Mouse (Mus musculus) embryo, embryonic 10 days (tissue): Measurements from ENCODE around the gene Itgb6.

Source experiments
- DNase-seq: peaks from one replicate; pipeline ENCODE4 v3.0.0-alpha.2; 2015; ENCODE audit warnings: low spot score

The Itgb6 gene

DNA sequence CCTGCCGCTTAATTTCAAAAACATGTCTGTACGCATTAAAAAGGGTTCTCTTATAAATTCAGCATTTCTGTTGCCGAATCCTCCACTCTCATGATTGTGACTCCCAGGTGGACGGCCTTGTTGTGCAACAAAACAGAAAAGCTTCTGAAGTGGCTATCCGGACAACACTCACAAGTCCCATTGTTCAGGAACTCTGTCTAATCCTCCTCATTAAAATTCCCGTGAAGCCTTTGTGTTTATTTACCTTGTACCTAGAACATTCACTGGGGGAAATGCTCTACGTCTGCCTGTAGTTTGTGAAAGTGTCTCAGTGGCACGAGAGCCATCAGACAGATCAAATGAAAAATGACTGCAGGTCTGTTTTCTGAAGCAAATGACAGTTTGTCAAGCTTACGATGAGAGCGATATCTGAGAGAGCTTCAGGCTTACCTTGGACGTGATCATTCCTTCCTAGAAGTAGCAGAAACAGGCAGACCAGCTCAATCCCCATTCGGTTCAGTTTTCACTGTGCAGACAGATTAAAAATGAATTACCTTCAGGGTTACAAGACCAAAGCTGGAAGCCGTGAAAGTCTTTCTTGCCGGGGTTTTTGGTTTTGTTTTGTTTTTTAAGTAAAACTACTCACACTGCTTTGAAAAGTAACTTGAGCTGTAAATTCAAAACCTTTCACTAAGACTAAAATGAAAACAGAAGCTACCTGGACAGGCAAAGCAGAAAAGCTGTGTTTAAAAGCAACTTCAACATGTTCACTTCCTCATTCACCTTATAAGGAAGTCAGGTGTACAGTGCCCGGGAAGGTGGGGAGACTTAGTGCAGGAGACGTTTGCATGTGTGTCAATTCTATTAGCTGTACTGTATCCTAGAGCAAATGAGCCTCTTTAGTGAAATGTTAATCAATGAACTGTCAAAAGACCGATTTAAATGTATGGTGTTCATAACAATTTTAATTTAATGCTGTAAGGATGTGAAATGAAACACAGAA, 49.2 kb downstream of the Itgb6 start:
- no peak for DNase-seq

DNA sequence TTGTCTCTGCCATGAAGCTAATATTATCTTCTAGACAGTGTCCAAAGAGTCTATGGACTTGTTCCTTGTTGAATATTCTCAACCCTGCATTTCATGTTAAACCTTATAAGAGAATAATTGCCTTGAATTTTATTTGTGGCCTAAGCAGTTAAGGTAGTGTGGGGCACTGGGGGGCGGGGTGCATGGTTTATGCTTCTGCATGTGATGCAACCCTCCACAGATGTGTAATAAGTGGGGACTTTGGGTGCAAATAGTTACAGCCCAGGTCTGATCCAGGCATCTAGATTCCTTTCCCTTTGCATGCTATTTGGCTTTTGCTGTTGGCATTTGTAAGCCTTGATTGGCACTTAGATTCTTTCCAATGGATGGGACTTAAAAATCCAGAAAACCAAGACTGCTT, 51.2 kb downstream of the Itgb6 start:
- DNase-seq = no peak

GRCm38 (mm10) chr2:60663071-60663470, 59.4 kb downstream of the Itgb6 start:
- DNase-seq = no peak

- DNase-seq = no peak
These were observed 62.5 kb downstream of the Itgb6 start for GRCm38 (mm10) chr2:60659993-60660392.

- DNase-seq = no peak
These were observed 63.5 kb downstream of the Itgb6 start for GRCm38 (mm10) chr2:60658992-60659391.

DNA sequence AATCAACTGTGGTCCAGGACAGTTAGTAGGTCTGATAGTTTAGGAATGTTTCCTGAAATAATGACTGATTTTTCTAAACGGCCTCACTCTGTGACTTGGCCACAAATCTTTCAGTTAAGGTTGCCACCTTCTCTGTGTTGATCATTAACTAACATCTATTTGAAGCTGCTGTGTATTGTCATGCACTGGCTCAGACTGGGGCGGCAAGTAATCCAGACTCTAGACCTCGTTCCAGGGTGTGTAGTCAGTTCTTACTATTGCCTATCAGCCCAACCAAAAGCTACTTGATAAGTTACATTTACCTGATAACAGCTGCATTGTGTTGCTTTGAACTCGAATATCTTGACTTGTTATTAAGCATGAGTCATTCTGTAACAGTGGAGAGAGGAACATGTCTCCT, 67.6 kb downstream of the Itgb6 start:
- DNase-seq = no peak

DNA sequence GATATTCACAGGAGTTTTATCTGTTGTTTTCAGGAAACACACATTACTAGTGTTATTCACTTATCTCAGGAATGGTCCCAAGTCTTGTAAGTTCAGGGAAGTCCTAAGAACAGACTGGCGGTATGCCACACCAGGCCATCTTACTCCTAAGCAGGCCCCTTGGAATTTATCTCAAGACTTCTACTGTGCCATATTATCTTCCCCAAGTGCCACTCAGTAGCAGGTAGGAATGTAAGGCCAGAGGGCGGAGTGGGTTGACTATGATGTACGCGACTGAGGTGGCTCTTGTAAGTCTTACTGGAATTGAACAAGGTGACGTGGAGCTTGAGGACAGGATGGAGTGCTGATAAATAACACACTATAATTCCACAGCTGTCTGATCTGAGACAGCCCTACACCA, 72.3 kb downstream of the Itgb6 start:
- DNase-seq = no peak

GRCm38 (mm10) chr2:60647650-60648049, 74.8 kb downstream of the Itgb6 start:
- no peak for DNase-seq

GRCm38 (mm10) chr2:60646583-60646982, 75.9 kb downstream of the Itgb6 start:
- no peak for DNase-seq

DNA sequence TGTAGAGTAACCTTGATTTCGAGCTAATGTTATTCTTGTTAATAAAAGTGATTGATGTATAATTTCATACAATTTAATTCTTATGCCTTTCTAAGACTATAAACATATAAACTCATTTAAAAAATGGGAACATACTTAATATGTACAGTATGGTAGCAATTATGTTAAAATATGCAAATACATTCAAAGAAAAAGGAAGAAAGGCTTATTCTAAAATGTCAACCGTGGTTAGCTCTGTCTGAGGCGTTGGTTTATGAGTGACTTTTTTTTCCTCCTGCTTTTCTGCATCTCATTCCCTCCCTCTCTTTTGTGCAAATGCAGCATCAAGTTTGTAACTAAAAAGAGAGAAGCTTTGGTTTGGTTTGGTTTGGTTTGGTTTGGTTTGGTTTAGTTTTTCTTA, 79.0 kb downstream of the Itgb6 start:
- DNase-seq = no peak

- DNase-seq = no peak
These were observed 79.8 kb downstream of the Itgb6 start for GRCm38 (mm10) chr2:60642606-60643005.

DNA sequence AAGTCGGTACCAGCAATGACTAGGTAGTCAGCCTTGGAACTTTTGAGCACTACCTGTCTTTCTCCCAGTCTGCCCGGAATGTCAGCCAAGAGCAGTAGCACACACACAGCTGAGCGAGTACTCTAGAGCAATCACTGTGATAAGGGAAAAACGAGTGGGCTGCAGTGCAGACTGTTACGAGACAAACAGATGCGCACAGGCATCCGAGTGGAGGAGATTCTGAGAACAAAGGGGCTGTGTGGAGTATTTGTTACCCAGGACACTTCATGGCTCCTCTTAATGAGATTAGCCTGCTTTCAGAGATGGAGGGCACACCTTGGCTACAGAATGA, 82.1 kb downstream of the Itgb6 start:
- no peak for DNase-seq

DNA sequence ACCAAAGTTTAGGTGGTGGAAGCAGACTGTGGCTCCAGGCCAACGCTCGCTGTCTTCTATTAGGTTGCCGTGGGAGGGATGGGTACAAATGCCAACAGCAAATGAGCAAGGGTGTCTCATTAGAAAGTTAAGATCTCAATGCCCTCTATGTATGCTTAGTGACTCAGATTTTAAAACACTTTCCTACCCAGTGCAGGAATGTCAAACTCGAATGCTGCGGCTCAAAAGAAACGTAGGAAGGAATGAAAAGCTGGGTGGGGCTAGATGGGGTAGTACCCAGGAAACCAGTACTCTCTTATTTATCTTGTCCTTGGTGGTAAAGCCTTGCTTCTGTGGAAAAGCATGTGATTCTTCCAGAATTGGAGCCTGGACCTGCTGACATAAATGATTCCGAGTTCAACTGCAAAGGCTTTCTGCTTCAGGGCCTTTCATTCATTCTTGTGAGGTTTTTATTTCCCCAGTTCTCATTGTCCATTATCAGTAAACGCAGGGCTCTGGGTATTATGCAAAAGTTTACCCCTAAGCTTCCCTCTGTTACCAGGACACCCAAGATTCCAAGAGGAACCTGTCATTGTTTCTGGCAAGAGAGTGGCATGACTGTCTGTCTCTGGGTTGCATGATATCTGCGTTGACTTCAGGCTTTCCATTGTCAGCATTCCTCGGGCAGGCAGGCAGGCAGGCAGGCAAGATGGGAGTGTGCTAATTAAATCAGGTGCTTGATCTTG, 82.7 kb downstream of the Itgb6 start:
- DNase-seq = no peak

GRCm38 (mm10) chr2:60636910-60637761, 85.3 kb downstream of the Itgb6 start:
- no peak for DNase-seq

DNA sequence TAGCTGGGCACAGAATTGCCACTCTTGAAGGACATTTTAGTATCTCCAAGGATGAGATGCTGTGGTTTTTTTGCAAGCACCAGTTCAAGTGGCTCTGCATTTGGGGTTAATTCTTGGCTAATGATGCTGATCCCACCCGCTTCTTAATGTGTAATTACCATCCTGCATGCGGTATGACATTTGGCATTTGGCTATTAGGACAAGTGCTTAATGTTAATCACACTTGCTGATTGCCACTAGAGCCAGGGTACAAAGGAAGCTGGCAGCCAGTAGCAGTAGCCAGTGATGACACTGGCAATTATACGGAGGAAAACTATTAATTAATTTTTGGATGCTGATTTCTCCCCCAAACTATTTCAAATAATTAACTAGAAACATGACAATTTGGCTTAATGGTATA, 86.0 kb downstream of the Itgb6 start:
- DNase-seq = no peak

DNA sequence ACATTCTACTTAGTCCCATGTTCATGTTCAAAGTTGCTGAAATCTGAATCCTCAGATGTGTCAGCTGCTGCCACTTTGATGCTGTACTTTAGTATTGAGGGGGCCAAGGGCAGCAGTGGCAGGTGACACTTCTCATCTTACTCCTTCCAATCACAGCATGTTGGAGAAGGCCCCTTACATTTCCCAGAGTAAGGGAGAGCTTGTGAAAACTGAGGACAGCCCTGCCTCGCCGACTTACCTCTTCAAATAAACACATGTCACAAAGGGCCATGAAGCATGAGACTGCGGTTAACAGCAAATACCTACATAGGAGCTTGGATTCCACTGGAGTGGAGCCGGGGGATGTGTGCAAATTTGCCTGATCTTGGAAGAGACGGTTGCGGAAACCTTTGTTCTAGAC, 86.4 kb downstream of the Itgb6 start:
- DNase-seq = no peak

DNA sequence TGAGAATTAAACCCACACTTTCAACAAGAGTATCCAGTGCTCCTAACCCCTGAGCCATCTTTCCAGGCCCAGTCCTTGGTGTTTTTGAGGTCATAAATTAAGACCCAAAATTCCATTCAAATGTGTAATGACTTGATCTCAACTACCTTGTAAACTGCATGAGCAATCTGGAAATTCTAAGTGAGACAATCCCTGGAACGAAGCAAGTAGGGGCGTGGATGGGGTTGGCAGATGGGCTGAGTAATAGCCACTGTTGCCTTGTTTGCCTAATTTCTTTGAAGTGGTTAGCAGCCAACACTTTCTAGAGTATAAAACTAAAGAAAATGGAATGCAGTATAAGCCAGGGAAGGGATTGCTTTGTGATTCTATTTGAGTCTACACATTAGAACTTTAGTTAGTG, 89.7 kb downstream of the Itgb6 start:
- no peak for DNase-seq

GRCm38 (mm10) chr2:60630304-60630703, 92.1 kb downstream of the Itgb6 start:
- no peak for DNase-seq

DNA sequence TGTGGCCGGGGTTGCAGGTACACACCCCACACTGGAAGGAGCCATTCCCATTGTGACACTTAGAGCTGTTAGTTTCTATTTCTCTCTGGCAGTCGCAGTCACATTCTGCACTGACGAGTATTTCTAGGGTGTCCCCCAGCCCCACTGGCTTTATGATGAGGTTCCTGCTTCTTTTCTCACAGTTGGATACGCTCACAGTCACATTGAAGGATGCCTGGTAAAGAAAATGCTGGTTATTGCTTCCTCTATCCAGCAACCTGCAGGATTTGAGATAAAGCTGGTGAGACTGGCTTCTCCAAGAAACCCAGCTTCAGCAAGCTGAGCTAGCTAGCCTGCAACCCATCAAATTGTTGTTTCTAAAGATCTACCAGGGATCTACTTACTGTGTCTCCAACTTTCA, 94.5 kb downstream of the Itgb6 start:
- no peak for DNase-seq

GRCm38 (mm10) chr2:60627515-60627914, 94.9 kb downstream of the Itgb6 start:
- DNase-seq = no peak

GRCm38 (mm10) chr2:60625766-60626165, 96.7 kb downstream of the Itgb6 start:
- no peak for DNase-seq

- no peak for DNase-seq
These were observed 100.3 kb downstream of the Itgb6 start for GRCm38 (mm10) chr2:60622161-60622560.
